In genomic region chr7:30188344-30189115, GRCm38 (mm10) we compare ENCODE assay signal across 17 mouse cellular contexts. TPM values are rescaled to one million over a fixed set of nuclear protein-coding genes. Genes with fewer than 3 reads are reported as not detected.
"Had no signal": no experiment of that assay in that cellular context is flagged by ENCODE, and none has a peak within 500 bp of the region (broad histone marks: within the 10 kb centered on the region; RNA-seq: fewer than 3 reads in every experiment).

No protein-coding gene starts in this region.

- H3K27me3 ChIP-seq: kidney, embryonic 15.5 days; liver, embryonic 15.5 days; midbrain, embryonic 15.5 days; neural tube, embryonic 13.5 days had no signal

- H3K4me2 ChIP-seq: kidney, embryonic 15.5 days; liver, embryonic 11.5 days; liver, embryonic 15.5 days; midbrain, embryonic 11.5 days; midbrain, embryonic 15.5 days; neural tube, embryonic 13.5 days had no signal

- H3K9ac ChIP-seq: kidney, embryonic 15.5 days; liver, embryonic 15.5 days; midbrain, embryonic 15.5 days; neural tube, embryonic 13.5 days had no signal

- ATAC-seq: lung, postnatal 0 days; midbrain, embryonic 15.5 days had no signal

- H3K4me3 ChIP-seq: kidney, embryonic 15.5 days; left cerebral cortex, adult 2 months; limb, embryonic 10.5 days; liver, embryonic 15.5 days; midbrain, embryonic 15.5 days; neural tube, embryonic 13.5 days had no signal

- DNase-seq: kidney, postnatal 14 days; lung, adult 2 months; lung, postnatal 36 days; right cerebral cortex, postnatal 14 days; thymus, adult 2 months; thymus, postnatal 4 days had no signal

- H3K9me3 ChIP-seq: kidney, embryonic 15.5 days; limb, embryonic 10.5 days; liver, embryonic 15.5 days; midbrain, embryonic 15.5 days; neural tube, embryonic 13.5 days had no signal

- H3K27ac ChIP-seq: kidney, embryonic 15.5 days; left cerebral cortex, adult 2 months; limb, embryonic 10.5 days; liver, embryonic 15.5 days; midbrain, embryonic 15.5 days; neural tube, embryonic 13.5 days; stomach, postnatal 0 days had no signal

RNA-seq across cellular contexts. Expression of gene Cox7a1, which starts 4.6 kb away (rescaled TPM):
- total RNA-seq: monocyte, adult 5-6 weeks had no signal
